Mouse (Mus musculus) kidney, adult 2 months (tissue): Measurements from ENCODE around the gene Sgpp1.

ENCODE experiments used
- CTCF ChIP-seq: fragments of 200-500 bp; conservative IDR thresholded peaks from 2 replicates; pipeline ENCODE4 v1.5.1; 2011; ENCODE audit warnings: low read depth, mild to moderate bottlenecking, control low read depth, low read length, moderate library complexity, mixed read lengths; ENCODE audit not compliant: insufficient read depth, insufficient read length
- POLR2A ChIP-seq: fragments of 200-500 bp; IDR thresholded peaks from one replicate; pipeline ENCODE4 v1.6.1; 2011; ENCODE audit warnings: low read depth, low read length, control low read depth

DNA sequence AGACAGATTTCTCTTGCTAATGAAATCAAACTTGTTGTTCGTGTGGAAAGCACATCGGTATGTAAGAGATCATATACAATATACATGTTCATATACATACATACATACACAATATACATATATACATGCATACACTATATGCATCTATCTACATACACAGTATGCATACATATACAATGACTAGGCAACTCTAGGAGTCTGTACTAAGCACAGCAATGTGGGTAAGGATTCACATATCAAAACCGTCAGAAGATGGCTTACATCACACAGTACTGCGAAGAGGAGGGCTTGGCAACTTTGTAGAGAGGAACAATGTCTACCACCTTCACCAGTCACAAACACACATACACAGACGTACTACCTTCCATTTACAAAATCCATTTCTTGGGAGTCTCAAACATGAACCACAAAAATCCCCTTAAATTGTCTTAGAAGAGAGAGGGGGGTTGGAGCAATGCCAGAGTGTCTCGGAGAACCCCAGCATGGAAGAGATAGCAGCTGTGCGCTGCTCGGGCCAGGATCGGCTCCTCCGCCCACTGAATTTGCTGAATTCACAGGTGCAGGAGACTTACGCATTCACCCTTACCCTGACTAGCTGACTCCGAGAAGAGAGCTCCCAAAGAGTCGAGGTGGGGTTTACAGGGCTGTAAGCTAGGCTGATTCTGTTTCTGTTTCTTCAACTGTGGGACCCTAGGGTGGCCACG lies 10.8 kb downstream of the Sgpp1 start:
- no peak for TF ChIP-seq CTCF
- no peak for TF ChIP-seq POLR2A
